Mouse (Mus musculus): ENCODE measurements at regions not wholly inside any gene's neighbourhood (a gene's known extent, or its start where the extent isn't known, plus 50 kb on each side); places are given as distances from the start of the nearest gene placed in this dataset.
"Not testable (repeated sequence)": the region's sequence is repeated elsewhere in the genome, so short reads cannot be mapped to it uniquely, and the experiment has no call there.

DNA sequence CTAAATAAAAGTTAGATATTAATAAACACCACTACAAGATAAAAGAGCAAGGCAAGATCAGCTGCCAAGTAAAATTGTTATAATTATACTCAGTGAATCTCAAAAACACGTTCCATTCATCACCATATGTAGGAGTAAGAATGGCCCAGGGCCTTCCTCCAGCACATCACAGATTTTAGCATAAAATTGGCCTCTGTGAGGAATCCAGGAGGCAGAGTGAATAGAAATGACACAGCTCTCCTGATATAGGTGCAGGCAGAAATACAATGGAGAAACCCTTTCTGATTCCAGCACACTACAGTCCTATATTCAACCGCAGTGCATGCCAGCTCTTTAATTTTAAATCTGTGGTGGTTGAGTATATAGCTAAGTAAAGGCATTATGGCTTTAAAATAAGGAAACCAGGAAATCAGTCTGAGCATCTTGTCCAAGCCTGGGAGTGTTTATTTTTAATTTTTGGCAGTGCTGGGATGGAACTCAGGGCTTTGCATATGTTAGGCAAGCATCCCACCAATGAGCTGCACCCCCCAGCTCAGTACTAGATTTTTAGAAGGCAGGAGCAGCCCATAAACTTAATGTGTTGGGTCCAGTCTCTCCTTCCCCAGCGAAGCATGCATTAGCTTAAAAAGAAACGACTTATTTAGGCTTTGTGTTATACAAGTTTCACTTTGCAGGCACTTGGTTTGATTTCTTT lies 158.3 kb upstream of the Ptprz1 start:
- ATAC-seq (replicated peaks; ENCODE audit: poor library complexity, severe bottlenecking), result no peak

DNA sequence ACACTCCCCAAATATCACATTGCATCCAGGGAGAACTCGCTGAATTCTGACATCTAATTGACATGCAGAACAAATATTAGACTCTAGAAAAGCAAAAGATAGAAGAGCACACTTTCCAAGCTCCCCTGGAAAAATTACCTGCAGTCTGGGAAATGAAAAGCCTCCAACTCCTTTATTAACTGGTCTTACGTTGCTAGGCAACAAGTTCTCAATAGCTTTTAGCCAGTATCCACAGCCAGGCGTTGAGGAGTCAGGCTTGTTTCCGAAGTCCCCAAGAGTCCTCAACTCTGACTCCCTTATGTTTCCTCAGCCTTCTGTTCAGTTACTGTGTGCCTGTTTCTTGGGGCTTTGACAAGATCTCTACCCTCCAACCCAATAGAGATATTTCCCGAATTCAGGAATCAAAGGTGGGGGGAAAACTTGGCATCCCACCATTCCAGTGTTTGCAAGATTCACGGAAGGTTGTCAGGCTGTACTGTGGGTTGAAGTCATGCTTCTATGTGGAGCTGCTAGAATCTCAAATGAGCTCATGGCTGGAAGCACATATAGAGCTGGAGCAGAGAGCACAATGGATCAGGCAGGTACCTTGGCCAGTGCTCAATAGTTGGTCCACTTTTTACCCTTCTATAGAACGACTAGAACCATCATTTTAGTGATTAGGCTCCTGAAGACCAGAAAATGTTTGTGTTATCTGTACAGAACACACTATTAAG lies 159.0 kb upstream of the Ptprz1 start:
- no peak for ATAC-seq (replicated peaks; ENCODE audit: poor library complexity, severe bottlenecking)

DNA sequence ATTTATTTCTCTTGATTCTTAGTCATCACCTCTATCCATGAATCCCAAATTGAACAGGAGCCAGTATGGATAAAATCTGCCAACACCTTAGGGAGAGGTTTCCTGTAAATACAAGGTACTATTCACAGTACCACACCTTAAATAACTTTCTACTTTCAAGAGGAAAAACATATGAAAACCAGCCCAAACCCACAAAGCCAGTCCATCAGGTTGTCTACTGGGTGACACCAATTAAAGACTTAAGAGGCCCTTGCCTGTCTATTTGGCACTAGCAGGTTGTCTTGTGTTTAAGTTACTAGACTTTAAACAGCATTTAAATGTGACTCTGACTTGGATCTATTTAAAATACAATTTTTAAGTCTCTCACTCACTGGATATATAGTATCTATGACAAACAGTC lies 177.1 kb upstream of the Ptprz1 start:
- ATAC-seq (replicated peaks; ENCODE audit: poor library complexity, severe bottlenecking), result no peak

DNA sequence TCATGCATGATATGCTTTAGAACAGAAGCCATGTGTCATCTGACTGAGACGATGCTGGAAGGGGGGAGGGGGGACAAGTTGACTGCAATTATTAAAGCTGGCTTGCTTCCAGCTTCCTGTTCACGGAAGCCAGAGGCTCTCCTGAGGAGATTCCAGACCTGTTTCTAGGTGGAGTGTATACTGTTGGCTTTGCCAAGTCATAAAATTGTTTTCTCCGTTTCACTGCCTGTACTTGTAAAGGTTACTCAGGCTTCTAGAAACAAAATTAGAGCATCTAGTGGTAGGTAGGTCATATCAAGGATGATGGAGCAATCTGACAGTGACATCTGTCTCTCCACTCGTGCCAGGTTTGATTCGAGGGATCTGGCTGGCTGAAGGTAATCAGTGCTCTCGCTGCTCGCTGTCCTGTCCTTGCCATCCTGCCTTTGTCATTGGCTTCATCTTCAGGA lies 186.6 kb upstream of the Ptprz1 start:
- no peak for ATAC-seq (replicated peaks; ENCODE audit: poor library complexity, severe bottlenecking)

DNA sequence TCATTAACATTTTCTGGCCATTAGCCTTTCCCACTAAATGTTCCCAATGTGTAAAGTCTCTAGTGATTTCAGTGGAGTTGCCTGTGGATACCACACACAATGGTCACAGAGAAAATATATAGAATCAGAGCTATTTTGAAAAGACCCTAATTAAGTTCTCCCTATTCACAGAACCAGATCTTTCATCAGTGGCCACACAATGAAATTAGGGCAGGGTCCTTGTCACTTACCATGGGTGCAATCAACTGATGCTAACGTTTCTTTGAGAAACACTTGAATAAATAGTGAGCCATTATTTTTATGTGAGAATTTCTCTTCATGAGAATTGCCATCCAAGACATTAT lies 200.7 kb upstream of the Ptprz1 start:
- no peak for ATAC-seq (replicated peaks; ENCODE audit: poor library complexity, severe bottlenecking)

DNA sequence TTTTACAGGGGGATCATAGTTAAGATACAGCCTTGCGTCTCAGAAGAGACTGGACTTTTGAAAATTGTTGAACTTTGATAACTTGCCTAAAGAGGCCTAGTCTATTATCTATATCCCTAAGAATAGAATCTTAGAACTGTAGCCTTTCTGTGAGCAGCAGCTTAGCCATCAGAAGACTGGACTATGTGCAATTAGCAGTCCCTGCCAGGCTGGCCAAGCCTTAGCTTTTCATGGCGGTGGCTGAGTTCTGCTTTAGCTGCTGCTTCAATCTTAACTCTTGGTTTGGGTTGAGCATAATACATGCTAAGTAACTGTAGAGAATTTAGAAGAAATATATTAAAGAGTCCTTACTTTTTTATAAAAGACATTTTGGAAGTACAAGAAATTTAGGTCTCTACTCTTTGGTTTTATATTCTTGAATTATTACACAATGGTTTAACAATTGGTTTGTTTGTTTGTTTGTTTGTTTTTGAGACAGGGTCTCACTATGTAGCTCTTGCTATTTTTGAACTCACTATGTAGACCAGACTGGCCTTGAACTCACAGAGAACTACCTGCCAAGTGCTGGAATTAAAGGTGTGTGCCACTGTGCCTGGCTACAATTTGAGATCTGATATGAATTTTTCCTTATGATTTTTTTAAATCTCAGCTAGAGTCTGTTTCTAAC lies 201.2 kb upstream of the Ptprz1 start:
- no peak for ATAC-seq (replicated peaks; ENCODE audit: poor library complexity, severe bottlenecking)

DNA sequence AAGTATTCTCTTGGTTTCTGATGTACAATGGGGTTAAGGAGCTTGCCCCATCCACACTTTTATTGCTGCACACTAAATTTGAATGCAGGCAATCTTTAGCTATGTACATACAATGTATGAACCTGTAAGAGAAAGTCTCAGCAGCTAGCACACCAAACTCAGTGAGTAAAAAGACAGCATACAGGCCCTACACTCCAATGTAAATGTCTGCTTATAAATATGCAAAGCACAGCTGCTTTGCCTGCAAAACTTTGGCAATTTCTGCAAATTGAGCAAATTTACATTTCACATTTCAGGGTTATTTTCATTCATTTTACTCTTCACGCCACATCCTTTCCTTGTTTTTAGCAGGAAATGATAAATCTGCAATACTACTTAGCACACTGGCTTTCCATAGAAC lies 203.8 kb upstream of the Ptprz1 start:
- ATAC-seq (replicated peaks; ENCODE audit: poor library complexity, severe bottlenecking), result no peak

DNA sequence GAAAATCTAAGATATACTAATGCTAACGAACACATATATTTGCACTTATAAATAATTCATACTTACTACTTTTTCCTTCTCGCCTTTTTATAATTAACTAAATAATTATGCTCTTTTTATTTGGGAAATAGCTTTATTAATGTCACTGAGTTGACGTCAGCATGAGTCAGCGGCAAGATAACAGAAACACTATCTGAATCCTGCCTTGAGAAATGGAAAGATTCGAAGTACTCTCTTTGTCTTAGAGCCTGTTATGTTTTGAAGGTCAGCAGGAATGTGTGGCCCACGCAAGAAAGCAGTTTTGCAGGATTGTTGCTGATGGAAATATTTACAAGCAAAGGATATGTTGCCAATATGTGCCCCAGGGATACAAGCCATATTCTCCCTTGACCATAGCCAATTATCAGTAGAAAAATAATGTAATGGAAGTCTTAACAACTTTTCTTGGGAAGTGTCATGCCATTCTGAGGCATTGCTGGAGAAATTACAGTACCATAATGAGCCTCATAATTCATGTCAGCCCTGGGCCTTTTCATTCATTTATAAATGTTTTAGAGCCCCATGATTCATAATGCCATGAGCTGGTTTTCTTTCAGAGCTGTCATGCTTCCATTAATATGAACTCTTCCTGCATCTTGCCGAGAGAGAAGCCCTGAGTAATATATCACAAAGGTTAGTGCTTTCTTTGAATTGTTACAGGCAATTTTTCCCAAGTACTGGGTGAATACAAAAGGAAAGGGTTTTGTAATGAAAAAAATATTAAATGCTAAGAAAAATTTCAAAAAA lies 206.9 kb upstream of the Ptprz1 start:
- ATAC-seq (replicated peaks; ENCODE audit: poor library complexity, severe bottlenecking), result no peak

DNA sequence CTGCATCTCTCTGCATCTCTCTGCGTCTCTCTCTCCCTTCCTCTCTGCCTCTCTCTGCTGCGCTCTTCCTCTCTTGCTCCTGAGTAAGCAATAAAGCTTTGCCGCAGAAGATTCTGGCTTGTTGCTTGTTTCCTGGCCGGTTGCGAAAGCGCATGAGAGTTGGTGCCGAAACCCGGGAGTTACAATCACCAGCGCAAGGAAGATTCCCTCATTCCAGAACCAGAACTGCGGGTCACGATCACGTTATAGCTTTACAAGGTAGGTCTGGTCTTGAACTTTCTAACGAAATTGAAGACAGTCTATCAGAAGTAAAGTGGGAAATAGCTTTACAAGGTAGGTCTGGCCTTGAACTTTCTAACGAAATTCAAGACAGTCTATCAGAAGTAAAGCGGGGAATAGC lies 217.9 kb upstream of the Ptprz1 start:
- ATAC-seq (replicated peaks; ENCODE audit: poor library complexity, severe bottlenecking), result not testable (repeated sequence)

DNA sequence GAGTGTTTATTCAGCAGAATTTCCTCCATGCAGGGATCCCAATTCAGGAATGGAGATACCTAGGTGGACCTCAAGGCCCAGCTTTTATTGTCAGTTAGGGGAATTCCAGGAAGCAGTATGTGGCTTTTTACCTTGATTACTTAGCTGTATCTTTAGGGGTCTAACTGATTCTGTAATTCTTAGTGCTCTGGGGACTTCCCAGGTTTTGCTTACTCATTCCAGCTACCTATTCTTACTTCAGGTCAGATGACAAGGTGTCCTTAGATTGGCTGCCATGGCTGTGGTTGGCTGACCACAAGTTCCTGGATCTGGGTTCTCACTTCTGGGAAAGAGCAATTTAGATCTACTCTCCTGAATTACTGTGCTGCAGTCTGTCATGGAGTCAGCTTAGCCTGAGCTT lies 235.2 kb upstream of the Ptprz1 start:
- no peak for ATAC-seq (replicated peaks; ENCODE audit: poor library complexity, severe bottlenecking)

DNA sequence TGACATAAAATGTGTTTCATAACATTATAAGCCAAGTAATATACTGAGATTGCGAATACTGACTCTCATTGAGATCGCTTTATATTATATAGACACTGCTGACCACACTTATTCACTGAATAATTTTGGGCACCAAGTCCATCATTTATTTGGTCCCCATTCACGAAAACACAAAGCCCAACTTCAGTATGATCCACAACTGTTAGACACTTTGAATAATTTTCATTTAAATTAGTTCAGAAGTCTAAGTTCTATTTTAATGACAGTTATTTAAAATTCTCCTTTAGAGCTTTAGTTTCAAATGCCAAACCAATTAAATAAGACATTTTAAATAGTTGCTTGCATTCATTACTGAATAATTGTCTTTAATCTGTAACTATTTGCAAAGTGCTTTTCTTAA lies 240.2 kb upstream of the Ptprz1 start:
- no peak for ATAC-seq (replicated peaks; ENCODE audit: poor library complexity, severe bottlenecking)

DNA sequence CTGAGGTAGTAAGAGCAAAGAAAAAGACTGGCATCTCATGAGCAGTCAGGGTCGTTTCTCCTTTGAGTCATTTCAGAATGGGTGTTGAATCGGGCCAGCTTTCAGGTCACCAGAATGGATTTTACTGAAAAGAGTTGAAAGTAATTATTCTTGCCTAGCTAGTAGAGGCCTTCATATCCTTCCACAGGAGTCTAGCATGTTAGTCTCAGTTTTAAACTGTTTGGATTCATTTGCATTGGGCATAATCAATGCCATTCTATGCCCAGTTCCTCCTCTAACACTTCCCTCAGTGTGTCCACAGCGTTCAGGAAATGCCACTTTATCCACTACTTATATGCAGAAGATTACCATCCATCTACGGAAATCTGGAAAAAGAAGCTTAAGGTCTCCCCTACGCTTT lies 240.6 kb upstream of the Ptprz1 start:
- ATAC-seq (replicated peaks; ENCODE audit: poor library complexity, severe bottlenecking), result no peak

DNA sequence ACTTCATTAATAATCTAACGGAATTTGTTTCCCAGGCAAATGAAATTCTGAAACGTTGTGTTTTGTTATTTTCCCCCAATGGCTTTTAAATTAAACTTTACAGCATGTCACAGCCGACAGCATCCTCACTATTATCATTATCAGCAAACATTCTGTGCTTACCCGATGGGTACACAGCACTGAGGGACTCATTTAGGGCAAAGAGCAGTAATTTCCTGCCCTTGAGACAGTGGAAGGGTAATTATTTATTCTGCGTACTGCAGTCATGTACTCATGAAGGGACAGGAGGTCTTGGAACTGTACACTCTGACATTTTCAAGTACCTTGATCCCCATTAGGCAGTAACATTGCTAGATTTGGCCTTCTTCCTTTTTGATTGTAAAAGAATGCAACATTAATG lies 235.5 kb upstream of the Fam3c start:
- ATAC-seq (replicated peaks; ENCODE audit: poor library complexity, severe bottlenecking), result no peak

DNA sequence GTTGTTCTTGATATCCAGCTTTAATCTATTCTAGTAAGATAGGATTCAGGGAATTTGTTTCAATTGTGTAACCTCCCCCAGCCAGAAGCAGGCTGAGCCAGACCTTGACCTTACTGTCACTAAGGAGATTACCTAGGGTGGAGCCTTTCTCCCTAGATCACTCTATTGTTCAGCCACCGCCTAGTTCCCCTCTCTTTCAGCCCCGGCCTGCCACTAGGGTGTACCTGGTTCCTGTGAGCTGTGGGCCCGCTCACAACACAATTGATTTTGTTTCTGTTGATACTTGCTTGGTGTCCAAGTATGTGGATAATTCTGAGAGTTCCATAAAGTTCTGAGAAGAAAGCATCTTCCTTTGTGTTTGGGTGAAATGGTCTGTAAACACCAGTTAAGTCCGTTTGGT lies 228.8 kb upstream of the Fam3c start:
- ATAC-seq (replicated peaks; ENCODE audit: poor library complexity, severe bottlenecking), result no peak

DNA sequence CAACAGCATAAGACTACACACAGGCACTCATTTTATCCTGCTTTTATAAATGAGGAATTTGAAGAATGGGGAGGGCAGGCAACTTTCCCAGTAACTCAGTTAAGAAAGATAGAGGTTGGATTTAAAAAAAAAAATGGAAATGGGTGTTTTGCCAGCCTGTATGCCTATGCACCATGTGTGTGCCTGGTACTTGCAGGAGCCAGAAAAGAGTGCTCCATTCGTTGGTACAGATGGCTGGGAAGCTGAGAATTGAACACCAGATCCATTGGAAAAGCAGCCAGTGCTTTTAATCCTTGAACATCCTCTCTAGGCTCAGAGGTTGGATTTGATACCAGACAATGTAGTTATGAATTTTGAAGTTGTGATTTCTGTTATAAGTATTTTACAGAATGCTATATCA lies 216.9 kb upstream of the Fam3c start:
- no peak for ATAC-seq (replicated peaks; ENCODE audit: poor library complexity, severe bottlenecking)

DNA sequence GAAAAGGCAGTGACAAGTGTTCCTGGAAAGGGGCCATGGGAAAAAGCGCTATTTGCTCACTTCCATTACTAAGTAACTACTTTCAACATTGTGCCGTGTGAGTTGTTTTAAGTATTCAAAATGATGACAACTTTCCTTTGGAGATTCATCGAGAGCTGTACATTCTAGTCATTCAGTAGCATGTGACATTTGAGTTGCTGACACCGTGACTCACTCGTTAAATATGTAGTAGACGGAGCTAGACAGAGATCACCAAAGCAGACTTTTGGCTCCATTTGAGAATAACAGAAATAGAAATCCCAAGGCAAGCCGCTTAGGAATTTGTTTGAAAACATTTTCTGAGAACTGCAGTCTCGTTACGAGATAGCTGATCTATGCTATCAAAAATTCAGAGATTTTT lies 211.8 kb upstream of the Fam3c start:
- no peak for ATAC-seq (replicated peaks; ENCODE audit: poor library complexity, severe bottlenecking)

DNA sequence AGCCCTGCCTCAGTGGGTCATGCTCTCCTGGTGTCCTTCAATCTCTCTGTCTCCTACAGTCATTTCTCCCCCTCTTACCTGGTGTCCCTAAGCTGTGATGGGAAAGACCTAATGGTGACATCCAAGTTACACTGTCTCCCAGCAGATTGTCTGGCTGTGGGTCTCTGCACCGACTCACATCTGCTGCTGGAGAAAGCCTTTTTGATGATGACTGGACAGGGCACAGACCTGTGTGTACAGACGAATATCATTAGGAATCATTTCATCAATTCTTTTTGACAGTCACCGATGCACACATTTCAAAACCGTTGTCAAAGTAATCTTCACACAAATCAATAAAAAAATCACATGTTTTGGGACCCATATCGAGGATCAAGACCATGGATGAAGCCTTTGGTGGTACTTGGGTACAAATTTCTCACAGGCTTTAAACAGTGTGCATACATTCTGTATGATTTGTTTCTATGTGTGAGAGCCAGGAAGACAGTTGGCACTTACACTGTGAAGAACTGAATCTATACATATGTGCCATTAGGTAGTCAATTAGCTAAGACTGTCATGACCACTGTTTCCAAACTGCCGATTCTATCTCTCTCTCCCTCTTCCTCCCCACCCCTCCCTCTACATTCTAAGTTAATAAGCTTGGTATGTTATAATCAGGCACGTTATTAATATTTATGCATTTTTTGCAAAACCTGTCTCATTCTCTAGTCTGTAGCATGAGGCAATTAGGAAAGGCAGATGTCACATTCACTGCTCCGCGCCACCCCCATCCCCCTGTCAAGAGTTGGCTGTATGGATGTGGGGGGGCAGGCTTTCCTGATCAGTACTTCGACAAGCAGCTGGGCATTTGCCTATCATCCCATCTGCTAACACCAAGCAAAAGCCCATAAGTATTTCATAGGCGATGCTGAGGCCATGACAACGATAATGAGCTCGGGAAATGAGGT lies 192.5 kb upstream of the Fam3c start:
- no peak for ATAC-seq (replicated peaks; ENCODE audit: poor library complexity, severe bottlenecking)

DNA sequence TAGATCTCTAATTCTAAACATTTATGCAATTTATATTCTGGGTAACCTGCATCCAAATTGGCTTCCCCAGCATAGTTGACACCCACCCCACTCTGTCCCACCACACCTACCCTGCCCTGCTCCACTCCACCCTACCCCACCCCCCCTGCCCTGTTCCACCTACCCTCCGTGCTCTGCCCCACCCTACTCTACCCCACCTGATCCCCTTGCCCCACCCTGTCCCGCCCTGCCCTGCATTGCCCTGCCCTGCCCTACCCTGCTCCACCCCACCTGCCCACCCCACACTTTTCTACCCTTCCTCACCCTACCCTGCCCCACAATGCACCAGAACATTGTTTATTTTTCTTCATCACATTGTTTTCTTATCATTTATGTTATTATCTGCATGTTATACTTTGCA lies 185.6 kb upstream of the Fam3c start:
- ATAC-seq (replicated peaks; ENCODE audit: poor library complexity, severe bottlenecking), result no peak

DNA sequence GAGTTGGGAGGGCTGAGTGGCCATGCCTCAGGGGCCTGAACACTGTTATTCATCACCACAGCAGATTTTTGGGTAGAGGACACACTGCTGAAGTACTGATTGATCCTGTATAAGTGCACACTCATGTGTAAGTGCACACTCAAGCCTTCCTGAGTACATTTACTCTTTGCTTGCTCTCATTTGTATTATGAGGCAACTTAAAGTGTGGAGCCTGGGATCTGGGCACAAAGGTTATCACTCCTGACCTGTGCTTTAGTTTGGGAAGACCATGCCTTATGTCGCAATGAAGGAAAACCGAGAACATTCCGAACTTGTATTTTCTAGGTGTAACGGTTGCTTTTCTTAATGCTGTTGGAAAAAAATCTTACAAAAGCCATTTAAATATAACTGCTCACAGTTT lies 182.2 kb upstream of the Fam3c start:
- no peak for ATAC-seq (replicated peaks; ENCODE audit: poor library complexity, severe bottlenecking)

DNA sequence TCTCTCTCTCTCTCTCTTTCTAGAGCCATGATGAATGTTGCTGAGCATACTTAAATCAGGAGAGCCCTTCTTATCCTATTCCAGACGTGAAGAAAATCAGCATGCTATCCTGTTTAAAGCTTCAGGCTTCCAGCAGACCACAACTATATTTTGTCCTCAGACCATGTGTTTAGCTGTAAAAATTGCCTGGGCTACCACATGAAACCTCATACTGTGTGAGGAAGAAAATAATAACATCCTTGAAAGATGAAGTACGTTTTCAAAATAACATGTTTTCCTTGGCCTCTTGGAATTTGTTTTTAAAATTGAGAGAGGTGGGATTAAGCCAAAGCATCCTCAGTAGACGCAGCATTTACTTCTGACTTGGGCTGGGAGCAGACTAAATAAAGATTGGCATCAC lies 168.3 kb upstream of the Fam3c start:
- no peak for ATAC-seq (replicated peaks; ENCODE audit: poor library complexity, severe bottlenecking)
